Mouse (Mus musculus) CD4-positive, CD25-positive, alpha-beta regulatory T cell, adult 9 weeks (primary cell): Measurements from ENCODE around the gene Ifi207. TPM values are rescaled to one million over a fixed set of nuclear protein-coding genes. Genes with fewer than 3 reads are reported as not detected.

Experiments used
- polyA plus RNA-seq: library from polyadenylated mRNA; unstranded; fragments of 100-300 nt; shearing (Covaris generic); gene quantifications from one replicate; pipeline ENCODE4 v1.2.1, GENCODE M21; 2017

Gene Ifi207
- 0.11 TPM for polyA plus RNA-seq

DNA sequence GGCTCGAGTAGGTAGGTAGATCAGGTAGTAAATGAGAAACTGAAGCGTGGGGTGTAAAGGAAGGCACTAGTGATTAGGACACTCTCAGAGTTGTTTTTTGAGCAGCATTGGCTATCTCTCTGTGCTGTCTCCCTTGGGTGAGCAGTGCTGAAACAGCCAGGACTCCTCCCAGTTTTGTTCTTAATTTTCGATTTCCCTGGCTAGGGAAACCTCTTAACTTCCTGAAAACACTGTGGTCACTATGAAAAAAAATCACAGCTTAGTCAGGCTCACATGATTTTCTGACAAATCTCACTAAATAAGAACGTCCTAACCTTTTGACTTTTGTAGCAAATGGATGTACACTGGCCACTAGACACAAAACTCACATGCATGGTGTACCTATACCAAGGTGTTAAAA is at the start of gene Ifi207:
Gene Ifi207 (minus strand): TSS at position 92 of the 400 bp plus-strand sequence.

DNA sequence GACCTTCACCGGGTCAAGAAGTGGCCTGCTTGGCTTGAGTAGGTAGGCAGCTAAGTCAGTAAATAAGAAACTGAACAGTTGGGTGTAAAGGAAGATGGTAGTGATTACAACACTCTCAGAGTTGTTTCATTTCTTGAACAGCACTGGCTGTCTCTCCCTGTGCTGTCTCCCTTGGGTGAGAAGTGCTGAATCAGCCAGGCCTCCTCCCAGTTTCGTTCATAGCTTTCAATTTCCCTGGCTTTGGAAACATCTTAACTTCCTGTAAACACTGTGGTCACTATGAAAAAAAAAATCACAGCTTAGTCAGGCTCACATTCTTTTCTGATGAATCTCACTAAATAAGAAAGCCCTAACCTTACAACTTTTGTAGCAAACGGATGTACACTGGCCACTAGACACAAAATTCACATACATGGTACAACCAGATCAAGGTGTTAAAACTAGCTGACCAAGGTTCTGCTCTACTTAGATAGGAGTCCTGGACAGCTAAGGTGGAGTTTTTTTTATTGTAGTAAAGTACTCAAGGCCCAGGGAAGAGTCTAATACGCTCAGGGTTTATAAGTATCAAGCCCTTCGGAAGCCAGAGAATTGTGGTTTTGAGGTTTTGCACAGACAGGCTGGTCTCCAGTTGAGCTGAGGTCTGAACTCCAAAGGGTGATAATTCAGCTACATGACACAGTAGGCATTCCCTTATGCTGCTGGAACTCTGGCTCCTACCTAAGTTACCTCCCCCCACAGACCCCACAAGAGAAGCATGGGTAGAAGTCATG is 25.5 kb upstream of the Ifi207 start, which contains the start of gene Ifi204:
Gene Ifi204 (minus strand): TSS at position 96 of the 770 bp plus-strand sequence.

GRCm38 (mm10) chr1:173673458-173674097 is 68.0 kb downstream of the Ifi207 start, which contains the start of gene Ifi208:
Gene Ifi208 (plus strand): TSS chr1:173673675.

Other genes with a start within 250 kb of the Ifi207 start
- gene Ifi214, start 205.8 kb downstream of the Ifi207 start, polyA plus RNA-seq, result 48.8 TPM
- gene Ifi213, start 142.5 kb downstream of the Ifi207 start, polyA plus RNA-seq, result 145 TPM
- 265 TPM for gene Ifi209, start 110.8 kb downstream of the Ifi207 start, polyA plus RNA-seq
- gene Ifi208, start 68.1 kb downstream of the Ifi207 start, polyA plus RNA-seq, result 149 TPM
- gene Ifi204, start 25.2 kb upstream of the Ifi207 start, polyA plus RNA-seq, result 0.31 TPM
- gene Ifi211, start 171.3 kb upstream of the Ifi207 start, polyA plus RNA-seq, result 1.2 TPM
- gene Mndal, start 200.7 kb upstream of the Ifi207 start, polyA plus RNA-seq, result 543 TPM
- gene Ifi203, start 200.9 kb upstream of the Ifi207 start, polyA plus RNA-seq, result 438 TPM
- gene Ifi202b, start 241.0 kb upstream of the Ifi207 start, polyA plus RNA-seq, result not detected